Mouse (Mus musculus) right cerebral cortex, postnatal 4 days (tissue): ENCODE data around the gene Dner.

Experiments used
- DNase-seq: peaks from one replicate; pipeline ENCODE4 v3.0.0-alpha.2; 2022

The Dner gene

GRCm38 (mm10) chr1:84695517-84696411, at the start of gene Dner:
TSS of gene Dner (minus strand) at chr1:84696221.
- peak; percentile 75 for DNase-seq

- DNase-seq: no peak
These were observed 46.1 kb upstream of the Dner start for GRCm38 (mm10) chr1:84742156-84742555.

GRCm38 (mm10) chr1:84740080-84740479, 44.1 kb upstream of the Dner start:
- no peak for DNase-seq

GRCm38 (mm10) chr1:84737097-84737496, 41.1 kb upstream of the Dner start:
- DNase-seq: no peak

GRCm38 (mm10) chr1:84733799-84734198, 37.8 kb upstream of the Dner start:
- DNase-seq: no peak

GRCm38 (mm10) chr1:84731763-84732162, 35.7 kb upstream of the Dner start:
- DNase-seq: no peak

- no peak for DNase-seq
These were observed 26.8 kb upstream of the Dner start for GRCm38 (mm10) chr1:84722841-84723240.

- no peak for DNase-seq
These were observed 26.4 kb upstream of the Dner start for GRCm38 (mm10) chr1:84722371-84722770.

GRCm38 (mm10) chr1:84721942-84722341, 25.9 kb upstream of the Dner start:
- no peak for DNase-seq

GRCm38 (mm10) chr1:84709810-84710785, 14.1 kb upstream of the Dner start:
- DNase-seq: peak; percentile 82

GRCm38 (mm10) chr1:84709406-84709805, 13.4 kb upstream of the Dner start:
- DNase-seq: no peak

- DNase-seq: no peak
These were observed 4.2 kb upstream of the Dner start for GRCm38 (mm10) chr1:84700254-84700653.

- peak; percentile 90 for DNase-seq
These were observed 1.1 kb upstream of the Dner start for GRCm38 (mm10) chr1:84697136-84697535.

- DNase-seq: peak; percentile 68
These were observed 1.1 kb downstream of the Dner start for GRCm38 (mm10) chr1:84694688-84695474.

- DNase-seq: no peak
These were observed 18.1 kb downstream of the Dner start for GRCm38 (mm10) chr1:84677910-84678309.

GRCm38 (mm10) chr1:84668100-84668846, 27.7 kb downstream of the Dner start:
- no peak for DNase-seq

GRCm38 (mm10) chr1:84667660-84668059, 28.4 kb downstream of the Dner start:
- no peak for DNase-seq

- no peak for DNase-seq
These were observed 31.5 kb downstream of the Dner start for GRCm38 (mm10) chr1:84664377-84665118.

- no peak for DNase-seq
These were observed 49.2 kb downstream of the Dner start for GRCm38 (mm10) chr1:84646781-84647180.

GRCm38 (mm10) chr1:84640463-84640862, 55.6 kb downstream of the Dner start:
- no peak for DNase-seq

- no peak for DNase-seq
These were observed 59.1 kb downstream of the Dner start for GRCm38 (mm10) chr1:84636890-84637289.
